Mouse (Mus musculus): ENCODE data around the gene Sgca. TPM values are rescaled to one million over a fixed set of nuclear protein-coding genes. Genes with fewer than 3 reads are reported as not detected.
"Not testable (repeated sequence)": the region's sequence is repeated elsewhere in the genome, so short reads cannot be mapped to it uniquely, and the experiment has no call there.

The Sgca gene
- polyA plus RNA-seq, 1 experiment from 2014 or later = 0.55 TPM

DNA sequence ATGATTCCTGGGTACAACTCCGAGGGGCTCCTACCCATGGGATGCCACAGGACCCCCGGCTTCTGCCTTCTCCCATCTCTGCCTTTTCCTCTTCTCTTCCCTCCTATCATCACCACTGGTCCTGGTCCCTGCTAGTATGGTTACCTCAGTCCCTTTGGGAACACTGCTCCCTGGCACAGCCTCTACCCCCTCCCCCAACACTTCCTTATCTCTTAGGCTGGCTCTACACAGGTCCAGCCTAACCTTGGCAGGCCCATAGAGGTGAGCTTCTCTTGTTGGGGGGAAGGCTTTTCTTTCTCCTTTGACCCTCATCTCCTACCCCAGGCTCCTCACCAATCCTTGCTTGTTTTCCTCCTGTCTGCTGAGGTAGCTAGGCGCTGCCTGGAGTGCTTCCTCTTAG, 39.4 kb upstream of the Sgca start:
- no peak for TF ChIP-seq EP300 (IDR thresholded peaks at IDR 0.05)
- TF ChIP-seq CTCF (IDR thresholded peaks at IDR 0.05) = no peak
- no peaks in the 10 kb centered on the region for H3K9me3 ChIP-seq (ENCODE audit: low read length)
- H3K27me3 ChIP-seq (replicated peaks; ENCODE audit: insufficient read depth, low read length) = no peaks in the 10 kb centered on the region
- no peaks in the 10 kb centered on the region for H3K36me3 ChIP-seq (ENCODE audit: insufficient read depth, low read length)
- WGBS = 75% methylated on average over 3 of the region's 3 CpGs
- no peaks in the 10 kb centered on the region for H3K4me1 ChIP-seq (ENCODE audit: insufficient read depth, low read depth, low read length)
- no peak for DNase-seq (ENCODE audit: low spot score)
- ATAC-seq = no peak
- H3K4me3 ChIP-seq (ENCODE audit: low read depth, low read length) = no peak overlapping the region
- no peak overlapping the region for H3K4me2 ChIP-seq (replicated peaks; ENCODE audit: low read depth, low read length)
- H3K27ac ChIP-seq (ENCODE audit: low read length) = no peak overlapping the region
- no peak overlapping the region for H3K9ac ChIP-seq (replicated peaks; ENCODE audit: low read depth)

DNA sequence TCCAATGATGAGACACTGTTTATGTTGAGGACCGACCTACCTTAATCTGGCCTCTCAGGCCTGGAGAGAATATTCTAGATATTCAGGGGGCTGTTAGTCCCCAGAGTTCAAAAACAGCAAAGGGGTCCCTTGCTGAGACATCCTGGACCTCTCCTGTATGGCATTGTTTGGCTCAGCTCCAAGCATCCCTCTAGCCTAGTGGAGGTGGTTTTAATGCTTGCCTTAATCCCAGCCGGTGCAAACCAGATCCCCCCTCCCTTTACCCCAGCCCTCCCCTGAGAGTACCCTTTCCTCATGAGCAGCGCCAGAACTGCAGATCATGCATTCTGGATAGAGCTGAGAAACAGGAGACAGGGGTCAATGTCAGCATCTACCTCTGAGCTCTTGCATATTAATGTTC, 36.4 kb upstream of the Sgca start:
- no peak overlapping the region for H3K9ac ChIP-seq (replicated peaks; ENCODE audit: low read depth)

DNA sequence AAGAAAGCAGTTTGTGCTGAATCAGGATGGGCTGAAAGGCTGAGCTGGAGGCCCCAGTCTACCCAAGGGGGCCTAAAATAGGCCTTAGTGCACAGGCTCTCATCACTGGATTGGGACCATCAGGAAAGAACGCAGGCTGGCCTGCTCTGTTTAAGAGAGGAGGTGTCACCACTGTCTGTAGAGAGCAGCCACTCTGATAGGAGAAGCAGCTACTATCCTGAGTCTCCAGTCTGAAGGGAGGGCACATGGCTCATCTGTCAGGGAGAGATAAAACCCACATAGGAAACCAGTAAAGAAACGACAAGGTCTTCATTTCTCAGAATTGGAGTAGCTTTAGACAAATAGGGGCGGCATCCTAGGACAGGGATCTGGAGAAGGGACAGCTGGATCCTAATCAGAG, 35.9 kb upstream of the Sgca start:
- H3K9ac ChIP-seq (replicated peaks; ENCODE audit: low read depth) = no peak overlapping the region
- peaks cover under 1% of the 10 kb centered on the region; the same call in 1 of the 2 replicates for H3K4me1 ChIP-seq (ENCODE audit: insufficient read depth, low read depth, low read length)
- H3K27me3 ChIP-seq (replicated peaks; ENCODE audit: insufficient read depth, low read length) = no peaks in the 10 kb centered on the region
- H3K4me3 ChIP-seq (ENCODE audit: low read depth, low read length) = no peak overlapping the region
- H3K36me3 ChIP-seq (ENCODE audit: insufficient read depth, low read length) = no peaks in the 10 kb centered on the region
- H3K9me3 ChIP-seq (ENCODE audit: low read length) = no peaks in the 10 kb centered on the region
- no peak overlapping the region for H3K4me2 ChIP-seq (replicated peaks; ENCODE audit: low read depth, low read length)
- WGBS = 39% methylated on average over 3 of the region's 3 CpGs
- ATAC-seq (no peak), DNase-seq (ENCODE audit: low spot score) (peak; percentile 44)
- TF ChIP-seq EP300 (IDR thresholded peaks at IDR 0.05) = no peak
- no peak for TF ChIP-seq CTCF (IDR thresholded peaks at IDR 0.05)
- H3K27ac ChIP-seq (ENCODE audit: low read length) = no peak overlapping the region

More for the DNA sequence above, 36.4 kb upstream of the Sgca start:
- Histone ChIP-seq H3K4me2 (replicated peaks; ENCODE audit: low read depth, low read length) (no peak overlapping the region), H3K9me3 (ENCODE audit: low read length) (no peaks in the 10 kb centered on the region), H3K27ac (ENCODE audit: low read length) (no peak overlapping the region), H3K27me3 (replicated peaks; ENCODE audit: insufficient read depth, low read length) (no peaks in the 10 kb centered on the region), H3K36me3 (ENCODE audit: insufficient read depth, low read length) (no peaks in the 10 kb centered on the region), H3K4me1 (ENCODE audit: insufficient read depth, low read depth, low read length) (no peaks in the 10 kb centered on the region; the same call in 1 of the 2 replicates), H3K4me3 (ENCODE audit: low read depth, low read length) (no peak overlapping the region)
- WGBS = 44% methylated on average over 3 of the region's 3 CpGs
- TF ChIP-seq EP300 (IDR thresholded peaks at IDR 0.05) (no peak), CTCF (IDR thresholded peaks at IDR 0.05) (no peak)
- ATAC-seq (no peak), DNase-seq (ENCODE audit: low spot score) (no peak)

DNA sequence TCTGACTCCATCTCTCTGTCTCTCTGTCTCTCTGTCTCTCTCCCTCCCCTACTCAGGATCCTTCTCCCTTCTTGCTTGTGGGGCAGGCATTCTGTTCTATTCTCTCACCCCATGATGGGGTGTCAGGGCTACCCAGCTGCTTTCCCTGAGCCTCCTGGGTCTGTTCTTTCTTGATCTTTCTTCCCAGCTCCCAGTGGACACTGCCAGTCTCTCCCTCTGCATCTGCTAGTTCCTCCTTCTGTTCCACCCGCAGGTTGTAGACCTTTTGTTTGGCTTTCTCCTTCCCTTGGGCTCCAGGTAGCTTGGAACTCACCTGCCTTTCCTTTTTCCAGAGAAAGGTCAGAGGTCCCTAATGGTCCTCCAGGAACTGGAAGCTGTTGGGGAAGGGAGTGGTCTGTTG, 35.3 kb upstream of the Sgca start:
- no peaks in the 10 kb centered on the region for H3K36me3 ChIP-seq (ENCODE audit: insufficient read depth, low read length)
- 28% methylated on average over 1 of the region's 1 CpGs for WGBS
- H3K9ac ChIP-seq (replicated peaks; ENCODE audit: low read depth) = no peak overlapping the region
- DNase-seq (ENCODE audit: low spot score) (no peak), ATAC-seq (no peak)
- peaks cover 4% of the 10 kb centered on the region; the same call in 1 of the 2 replicates for H3K4me1 ChIP-seq (ENCODE audit: insufficient read depth, low read depth, low read length)
- no peaks in the 10 kb centered on the region for H3K9me3 ChIP-seq (ENCODE audit: low read length)
- no peak overlapping the region for H3K4me3 ChIP-seq (ENCODE audit: low read depth, low read length)
- no peaks in the 10 kb centered on the region for H3K27me3 ChIP-seq (replicated peaks; ENCODE audit: insufficient read depth, low read length)
- no peak overlapping the region for H3K4me2 ChIP-seq (replicated peaks; ENCODE audit: low read depth, low read length)
- H3K27ac ChIP-seq (ENCODE audit: low read length) = no peak overlapping the region
- TF ChIP-seq EP300 (IDR thresholded peaks at IDR 0.05) (no peak), CTCF (IDR thresholded peaks at IDR 0.05) (no peak)

DNA sequence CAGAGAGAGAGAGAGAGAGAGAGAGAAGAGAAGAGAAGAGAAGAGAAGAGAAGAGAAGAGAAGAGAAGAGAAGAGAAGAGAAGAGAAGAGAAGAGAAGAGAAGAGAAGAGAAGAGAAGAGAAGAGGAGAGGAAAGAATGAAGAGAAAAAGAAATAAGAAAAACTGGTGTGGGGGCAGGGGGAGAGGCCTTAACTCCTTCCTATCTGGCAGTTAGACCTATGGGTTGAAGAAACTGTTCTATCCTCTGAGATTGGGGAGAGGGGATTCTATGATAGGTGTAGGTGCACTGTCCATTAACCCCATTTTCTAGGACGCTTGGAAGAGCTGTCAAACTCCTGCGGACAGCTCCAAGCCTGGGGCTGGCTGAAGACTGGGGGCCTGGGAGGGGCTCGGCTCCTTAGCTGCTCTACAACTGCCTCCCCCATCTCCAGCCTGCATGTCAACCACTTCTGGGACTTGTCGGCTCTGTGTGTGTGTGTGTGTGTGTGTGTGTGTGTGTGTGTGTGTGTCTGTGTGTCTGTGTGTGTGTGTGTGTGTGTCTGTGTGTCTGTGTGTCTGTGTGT, 34.8 kb upstream of the Sgca start:
- not testable (repeated sequence) for DNase-seq (ENCODE audit: low spot score); H3K9me3 ChIP-seq (ENCODE audit: low read length); H3K4me2 ChIP-seq (replicated peaks; ENCODE audit: low read depth, low read length); H3K27me3 ChIP-seq (replicated peaks; ENCODE audit: insufficient read depth, low read length); H3K4me1 ChIP-seq (ENCODE audit: insufficient read depth, low read depth, low read length); H3K4me3 ChIP-seq (ENCODE audit: low read depth, low read length); H3K27ac ChIP-seq (ENCODE audit: low read length); H3K9ac ChIP-seq (replicated peaks; ENCODE audit: low read depth); ATAC-seq; H3K36me3 ChIP-seq (ENCODE audit: insufficient read depth, low read length)
- 13% methylated on average over 4 of the region's 4 CpGs for WGBS

DNA sequence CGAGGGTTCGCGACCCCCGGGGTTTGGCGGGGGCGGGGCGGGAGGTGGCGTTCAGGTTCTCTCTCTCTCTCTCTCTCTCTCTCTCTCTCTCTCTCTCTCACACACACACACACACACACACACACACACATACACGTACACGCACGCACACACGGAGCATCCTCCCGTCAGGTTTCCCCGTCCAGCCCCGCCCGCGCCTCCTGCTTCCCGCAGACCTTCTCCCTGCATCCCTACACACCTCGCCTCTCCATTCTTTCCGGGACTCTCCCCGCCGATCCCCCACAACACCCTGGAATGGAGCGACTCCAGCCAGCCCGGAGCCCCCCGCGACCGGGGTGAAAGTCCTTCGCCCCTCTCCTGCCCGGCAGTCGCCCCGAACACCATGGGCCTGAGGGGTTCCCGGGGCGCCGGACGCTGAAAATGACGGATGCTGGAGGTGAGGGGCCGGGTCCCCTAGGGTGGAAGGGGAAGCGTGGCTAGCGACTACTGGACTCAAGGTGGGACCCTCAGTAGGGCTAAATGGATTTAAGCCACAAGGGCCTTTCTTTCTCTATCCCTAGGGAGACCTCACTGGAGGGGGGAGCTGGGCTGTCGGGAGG, 34.1 kb upstream of the Sgca start:
- WGBS = 2% methylated on average over 30 of the region's 40 CpGs
- peak overlapping the region; percentile 48 for H3K4me3 ChIP-seq (ENCODE audit: low read depth, low read length)
- H3K36me3 ChIP-seq (ENCODE audit: insufficient read depth, low read length) = no peaks in the 10 kb centered on the region
- no peak overlapping the region for H3K27ac ChIP-seq (ENCODE audit: low read length)
- ATAC-seq (no peak), DNase-seq (ENCODE audit: low spot score) (no peak)
- no peaks in the 10 kb centered on the region for H3K9me3 ChIP-seq (ENCODE audit: low read length)
- peak overlapping the region; percentile 91 for H3K4me2 ChIP-seq (replicated peaks; ENCODE audit: low read depth, low read length)
- H3K4me1 ChIP-seq (ENCODE audit: insufficient read depth, low read depth, low read length) = peaks cover 8% of the 10 kb centered on the region; the same call in 1 of the 2 replicates
- peak overlapping the region; percentile 41 for H3K9ac ChIP-seq (replicated peaks; ENCODE audit: low read depth)
- H3K27me3 ChIP-seq (replicated peaks; ENCODE audit: insufficient read depth, low read length) = no peaks in the 10 kb centered on the region
- TF ChIP-seq CTCF (IDR thresholded peaks at IDR 0.05) (no peak), EP300 (IDR thresholded peaks at IDR 0.05) (no peak)
